Mouse (Mus musculus) heart, adult 2 months (tissue): ENCODE measurements at regions not wholly inside any gene's neighbourhood (a gene's known extent, or its start where the extent isn't known, plus 50 kb on each side); places are given as distances from the start of the nearest gene placed in this dataset.

Experiments used
- DNase-seq, 2 experiments: peaks; one replicate each; pipeline ENCODE4 v3.0.0; 2021
- H3K27ac ChIP-seq: fragments of 200-600 bp; 2 replicates; pipeline ENCODE4 v1.8.1; 2022
- H3K27me3 ChIP-seq: fragments of 200-500 bp; 2 replicates; pipeline ENCODE4 v1.6.1; 2012; ENCODE audit warnings: mild to moderate bottlenecking, low read length, inconsistent platforms, mixed read lengths; ENCODE audit not compliant: control insufficient read depth, insufficient read depth
- H3K36me3 ChIP-seq: fragments of 200-500 bp; 2 replicates; pipeline ENCODE4 v1.6.1; 2012; ENCODE audit warnings: low read length, inconsistent platforms; ENCODE audit not compliant: control insufficient read depth, insufficient read depth
- H3K4me1 ChIP-seq: fragments of 200-500 bp; 2 replicates; pipeline ENCODE4 v1.6.1; 2011; ENCODE audit warnings: low read length; ENCODE audit not compliant: control insufficient read depth, insufficient read depth
- H3K4me3 ChIP-seq: fragments of 200-600 bp; 2 replicates; pipeline ENCODE4 v1.8.1; 2022
- H3K79me2 ChIP-seq: fragments of 200-500 bp; replicated peaks from 2 replicates; pipeline ENCODE4 v1.6.1; 2012; ENCODE audit warnings: mild to moderate bottlenecking, inconsistent platforms, low read length, moderate library complexity, mixed read lengths; ENCODE audit not compliant: control insufficient read depth, insufficient read depth
- H3K9ac ChIP-seq: fragments of 200-500 bp; 2 replicates; pipeline ENCODE4 v1.6.1; 2012; ENCODE audit warnings: low read depth, mild to moderate bottlenecking, control low read depth, inconsistent platforms, low read length, mixed read lengths
- CTCF ChIP-seq: fragments of 200-600 bp; IDR thresholded peaks from 2 replicates; pipeline ENCODE4 v1.8.1; 2022; ENCODE audit warnings: antibody characterized with exemption, mild to moderate bottlenecking, moderate library complexity
- EP300 ChIP-seq: fragments of 200-500 bp; IDR thresholded peaks from 2 replicates; pipeline ENCODE4 v1.6.1; 2011; ENCODE audit warnings: low read depth, low read length, control low read depth; ENCODE audit not compliant: insufficient read depth
- POLR2A ChIP-seq: fragments of 200-500 bp; IDR thresholded peaks from 2 replicates; pipeline ENCODE4 v1.6.1; 2011; ENCODE audit warnings: mild to moderate bottlenecking, low read depth, low read length, control low read depth; ENCODE audit not compliant: insufficient read depth
- WGBS: fragments of 180-500 bp; shearing (Covaris S2); methylation state at CpG from one replicate; pipeline ENCODE4 v1.1.7; 2018; 5-methylcytosine and 5-hydroxymethylcytosine counted together
- intact Hi-C: fragments of 180-260 bp; cut with DNase I; formaldehyde crosslinking; loops from one replicate; pipeline ENCODE4 v1.15.1; 2025

- peak in 1 of 2 experiments; percentile 18 for DNase-seq
- no peak overlapping the region for H3K9ac ChIP-seq
- H3K27me3 ChIP-seq = no peaks in the 10 kb centered on the region
- no peaks in the 10 kb centered on the region for H3K36me3 ChIP-seq
- TF ChIP-seq CTCF = no peak
- TF ChIP-seq POLR2A = no peak
- no peak for TF ChIP-seq EP300
- intact Hi-C loops = no loop called here
- H3K4me1 ChIP-seq = no peaks in the 10 kb centered on the region
- no peaks in the 10 kb centered on the region for H3K79me2 ChIP-seq
- H3K4me3 ChIP-seq = no peak overlapping the region
- no peak overlapping the region for H3K27ac ChIP-seq
- 73% methylated on average over 8 of the region's 8 CpGs for WGBS
Measured at GRCm38 (mm10) chr16:92975090-92975489, 149.1 kb upstream of the Runx1 start.

GRCm38 (mm10) chr16:92972681-92973080, 146.7 kb upstream of the Runx1 start:
- intact Hi-C loops = no loop called here
- Histone ChIP-seq H3K4me3 (no peak overlapping the region), H3K27ac (no peak overlapping the region), H3K4me1 (no peaks in the 10 kb centered on the region), H3K9ac (no peak overlapping the region), H3K36me3 (no peaks in the 10 kb centered on the region), H3K27me3 (no peaks in the 10 kb centered on the region), H3K79me2 (no peaks in the 10 kb centered on the region)
- no peak for DNase-seq
- no peak for TF ChIP-seq POLR2A
- no peak for TF ChIP-seq CTCF
- TF ChIP-seq EP300 = no peak
- WGBS = 61% methylated on average over 5 of the region's 5 CpGs

- TF ChIP-seq CTCF (no peak), EP300 (no peak), POLR2A (no peak)
- Histone ChIP-seq H3K27me3 (no peaks in the 10 kb centered on the region), H3K36me3 (no peaks in the 10 kb centered on the region), H3K79me2 (no peaks in the 10 kb centered on the region), H3K9ac (no peak overlapping the region), H3K27ac (no peak overlapping the region), H3K4me3 (no peak overlapping the region), H3K4me1 (no peaks in the 10 kb centered on the region)
- no peak for DNase-seq
- WGBS = 86% methylated on average over 3 of the region's 3 CpGs
- intact Hi-C loops = no loop called here
Measured at GRCm38 (mm10) chr16:92971956-92972355, 146.0 kb upstream of the Runx1 start.

GRCm38 (mm10) chr16:92970587-92970986, 144.6 kb upstream of the Runx1 start:
- H3K9ac ChIP-seq = no peak overlapping the region
- 81% methylated on average over 2 of the region's 2 CpGs for WGBS
- H3K27me3 ChIP-seq = no peaks in the 10 kb centered on the region
- H3K36me3 ChIP-seq = no peaks in the 10 kb centered on the region
- intact Hi-C loops = no loop called here
- no peak for TF ChIP-seq EP300
- TF ChIP-seq CTCF = no peak
- no peak for TF ChIP-seq POLR2A
- H3K4me3 ChIP-seq = no peak overlapping the region
- DNase-seq = no peak
- H3K27ac ChIP-seq = no peak overlapping the region
- H3K4me1 ChIP-seq = no peaks in the 10 kb centered on the region
- H3K79me2 ChIP-seq = no peaks in the 10 kb centered on the region

- WGBS = 64% methylated on average over 5 of the region's 5 CpGs
- intact Hi-C loops = no loop called here
Measured at GRCm38 (mm10) chr16:92969036-92969435, 143.1 kb upstream of the Runx1 start.

GRCm38 (mm10) chr16:92966069-92966866, 140.3 kb upstream of the Runx1 start:
- Histone ChIP-seq H3K4me3 (no peak overlapping the region), H3K4me1 (no peaks in the 10 kb centered on the region), H3K79me2 (no peaks in the 10 kb centered on the region), H3K27ac (no peak overlapping the region), H3K9ac (no peak overlapping the region), H3K27me3 (no peaks in the 10 kb centered on the region), H3K36me3 (no peaks in the 10 kb centered on the region)
- no peak for DNase-seq
- intact Hi-C loops = no loop called here
- 89% methylated on average over 10 of the region's 10 CpGs for WGBS
- no peak for TF ChIP-seq CTCF
- TF ChIP-seq POLR2A = no peak
- TF ChIP-seq EP300 = no peak

More at GRCm38 (mm10) chr16:92969036-92969435, 143.1 kb upstream of the Runx1 start:
- H3K36me3 ChIP-seq = no peaks in the 10 kb centered on the region
- H3K4me3 ChIP-seq = no peak overlapping the region
- H3K79me2 ChIP-seq = no peaks in the 10 kb centered on the region
- no peak for DNase-seq
- no peak for TF ChIP-seq CTCF
- TF ChIP-seq POLR2A = no peak
- TF ChIP-seq EP300 = no peak
- H3K4me1 ChIP-seq = no peaks in the 10 kb centered on the region
- no peak overlapping the region for H3K9ac ChIP-seq
- H3K27ac ChIP-seq = no peak overlapping the region
- H3K27me3 ChIP-seq = no peaks in the 10 kb centered on the region
